Mouse (Mus musculus): ENCODE data around the gene Chkb.

GRCm38 (mm10) chr15:89462176-89462575 lies 32.5 kb upstream of the Chkb start:
- TF ChIP-seq CTCF (IDR thresholded peaks at IDR 0.05; ENCODE audit: control insufficient read depth, insufficient read depth, low read length) (no peak), POLR2A (IDR thresholded peaks at IDR 0.05; ENCODE audit: borderline replicate concordance, control insufficient read depth, low read depth, low read length) (no peak)

Data from bone marrow, adult 2 months (tissue).